Mouse (Mus musculus): Measurements from ENCODE around the gene Gabbr2. TPM values are rescaled to one million over a fixed set of nuclear protein-coding genes. Genes with fewer than 3 reads are reported as not detected.

The Gabbr2 gene
- polyA plus RNA-seq, 1 experiment, result not detected

GRCm38 (mm10) chr4:46823738-46824137, 167.9 kb downstream of the Gabbr2 start:
- TF ChIP-seq FOSL1 (IDR thresholded peaks at IDR 0.05; ENCODE audit: insufficient read depth, low read length, poor library complexity, severe bottlenecking), result no peak

GRCm38 (mm10) chr4:46821709-46822108, 170.0 kb downstream of the Gabbr2 start:
- Histone ChIP-seq H3K36me3 (ENCODE audit: control insufficient read depth, insufficient read depth) (no peaks in the 10 kb centered on the region), H3K79me3 (ENCODE audit: low read depth) (no peaks in the 10 kb centered on the region), H3ac (ENCODE audit: control insufficient read depth, insufficient read length, low read depth) (no peak overlapping the region), H3K4me3 (ENCODE audit: insufficient read depth, poor library complexity, severe bottlenecking) (no peak overlapping the region), H3K27me3 (ENCODE audit: control insufficient read depth, insufficient read depth, insufficient read length) (no peaks in the 10 kb centered on the region), H3K79me2 (ENCODE audit: control insufficient read depth, insufficient read depth) (no peaks in the 10 kb centered on the region)
- TF ChIP-seq CEBPB (IDR thresholded peaks at IDR 0.05; ENCODE audit: low read depth) (no peak), MYOD1 (IDR thresholded peaks at IDR 0.05; ENCODE audit: control insufficient read depth, insufficient read length, low read depth) (no peak), FOSL1 (IDR thresholded peaks at IDR 0.05; ENCODE audit: insufficient read depth, low read length, poor library complexity, severe bottlenecking) (no peak)

More at GRCm38 (mm10) chr4:46823738-46824137, 167.9 kb downstream of the Gabbr2 start:
- H3K4me3 ChIP-seq (ENCODE audit: insufficient read depth, poor library complexity, severe bottlenecking), result no peak overlapping the region
- no peaks in the 10 kb centered on the region for H3K27me3 ChIP-seq (ENCODE audit: control insufficient read depth, insufficient read depth, insufficient read length)
- H3K36me3 ChIP-seq (ENCODE audit: control insufficient read depth, insufficient read depth), result no peaks in the 10 kb centered on the region
- no peak overlapping the region for H3ac ChIP-seq (ENCODE audit: control insufficient read depth, insufficient read length, low read depth)
- H3K79me3 ChIP-seq (ENCODE audit: low read depth), result no peaks in the 10 kb centered on the region
- no peaks in the 10 kb centered on the region for H3K79me2 ChIP-seq (ENCODE audit: control insufficient read depth, insufficient read depth)

GRCm38 (mm10) chr4:46814954-46815353, 176.7 kb downstream of the Gabbr2 start:
- H3K36me3 ChIP-seq (ENCODE audit: control insufficient read depth, insufficient read depth), result no peaks in the 10 kb centered on the region

GRCm38 (mm10) chr4:46814236-46814635, 177.4 kb downstream of the Gabbr2 start:
- no peak for TF ChIP-seq FOSL1 (IDR thresholded peaks at IDR 0.05; ENCODE audit: insufficient read depth, low read length, poor library complexity, severe bottlenecking)
- TF ChIP-seq MYOG (IDR thresholded peaks at IDR 0.05; ENCODE audit: control insufficient read depth, extremely low read depth, insufficient read length), result no peak
- no peak for TF ChIP-seq USF1 (IDR thresholded peaks at IDR 0.05; ENCODE audit: low read depth)
- no peak for TF ChIP-seq CTCF (IDR thresholded peaks at IDR 0.05; ENCODE audit: control insufficient read depth, insufficient read depth, insufficient read length)
- no peak for TF ChIP-seq MAX (IDR thresholded peaks at IDR 0.05)
- no peak for TF ChIP-seq CEBPB (IDR thresholded peaks at IDR 0.05; ENCODE audit: low read depth)
- TF ChIP-seq MYOD1 (IDR thresholded peaks at IDR 0.05; ENCODE audit: control insufficient read depth, insufficient read length, low read depth), result no peak
- no peaks in the 10 kb centered on the region for H3K27me3 ChIP-seq (ENCODE audit: control insufficient read depth, insufficient read depth, insufficient read length)

More at GRCm38 (mm10) chr4:46814954-46815353, 176.7 kb downstream of the Gabbr2 start:
- no peaks in the 10 kb centered on the region for H3K27me3 ChIP-seq (ENCODE audit: control insufficient read depth, insufficient read depth, insufficient read length)
- H3K79me2 ChIP-seq (ENCODE audit: control insufficient read depth, insufficient read depth), result no peaks in the 10 kb centered on the region
- H3ac ChIP-seq (ENCODE audit: control insufficient read depth, insufficient read length, low read depth), result no peak overlapping the region
- H3K4me3 ChIP-seq (ENCODE audit: insufficient read depth, poor library complexity, severe bottlenecking), result no peak overlapping the region
- TF ChIP-seq MYOD1 (IDR thresholded peaks at IDR 0.05; ENCODE audit: control insufficient read depth, insufficient read length, low read depth), result no peak
- TF ChIP-seq USF1 (IDR thresholded peaks at IDR 0.05; ENCODE audit: low read depth), result no peak
- no peak for TF ChIP-seq MYOG (IDR thresholded peaks at IDR 0.05; ENCODE audit: control insufficient read depth, extremely low read depth, insufficient read length)
- no peak for TF ChIP-seq CTCF (IDR thresholded peaks at IDR 0.05; ENCODE audit: control insufficient read depth, insufficient read depth, insufficient read length)
- no peak for TF ChIP-seq MAX (IDR thresholded peaks at IDR 0.05)
- TF ChIP-seq CEBPB (IDR thresholded peaks at IDR 0.05; ENCODE audit: low read depth), result no peak
- TF ChIP-seq FOSL1 (IDR thresholded peaks at IDR 0.05; ENCODE audit: insufficient read depth, low read length, poor library complexity, severe bottlenecking), result no peak
- no peaks in the 10 kb centered on the region for H3K79me3 ChIP-seq (ENCODE audit: low read depth)

GRCm38 (mm10) chr4:46811165-46811564, 180.5 kb downstream of the Gabbr2 start:
- Histone ChIP-seq H3K4me3 (ENCODE audit: insufficient read depth, poor library complexity, severe bottlenecking) (no peak overlapping the region), H3K79me2 (ENCODE audit: control insufficient read depth, insufficient read depth) (no peaks in the 10 kb centered on the region)
- TF ChIP-seq MYOD1 (IDR thresholded peaks at IDR 0.05; ENCODE audit: control insufficient read depth, insufficient read length, low read depth), result no peak
- no peak for TF ChIP-seq USF1 (IDR thresholded peaks at IDR 0.05; ENCODE audit: low read depth)
- TF ChIP-seq FOSL1 (IDR thresholded peaks at IDR 0.05; ENCODE audit: insufficient read depth, low read length, poor library complexity, severe bottlenecking), result no peak
- TF ChIP-seq CTCF (IDR thresholded peaks at IDR 0.05; ENCODE audit: control insufficient read depth, insufficient read depth, insufficient read length), result no peak
- TF ChIP-seq MYOG (IDR thresholded peaks at IDR 0.05; ENCODE audit: control insufficient read depth, extremely low read depth, insufficient read length), result no peak
- TF ChIP-seq CEBPB (IDR thresholded peaks at IDR 0.05; ENCODE audit: low read depth), result no peak
- TF ChIP-seq MAX (IDR thresholded peaks at IDR 0.05), result no peak

More at GRCm38 (mm10) chr4:46814236-46814635, 177.4 kb downstream of the Gabbr2 start:
- Histone ChIP-seq H3ac (ENCODE audit: control insufficient read depth, insufficient read length, low read depth) (no peak overlapping the region), H3K79me3 (ENCODE audit: low read depth) (no peaks in the 10 kb centered on the region), H3K36me3 (ENCODE audit: control insufficient read depth, insufficient read depth) (no peaks in the 10 kb centered on the region), H3K4me3 (ENCODE audit: insufficient read depth, poor library complexity, severe bottlenecking) (no peak overlapping the region), H3K79me2 (ENCODE audit: control insufficient read depth, insufficient read depth) (no peaks in the 10 kb centered on the region)

GRCm38 (mm10) chr4:46806876-46807275, 184.8 kb downstream of the Gabbr2 start:
- no peaks in the 10 kb centered on the region for H3K36me3 ChIP-seq (ENCODE audit: control insufficient read depth, insufficient read depth)
- H3K79me2 ChIP-seq (ENCODE audit: control insufficient read depth, insufficient read depth), result no peaks in the 10 kb centered on the region
- H3K79me3 ChIP-seq (ENCODE audit: low read depth), result no peaks in the 10 kb centered on the region
- H3ac ChIP-seq (ENCODE audit: control insufficient read depth, insufficient read length, low read depth), result no peak overlapping the region
- H3K4me3 ChIP-seq (ENCODE audit: insufficient read depth, poor library complexity, severe bottlenecking), result no peak overlapping the region
- no peak for TF ChIP-seq CEBPB (IDR thresholded peaks at IDR 0.05; ENCODE audit: low read depth)
- no peak for TF ChIP-seq FOSL1 (IDR thresholded peaks at IDR 0.05; ENCODE audit: insufficient read depth, low read length, poor library complexity, severe bottlenecking)
- TF ChIP-seq MYOG (IDR thresholded peaks at IDR 0.05; ENCODE audit: control insufficient read depth, extremely low read depth, insufficient read length), result no peak
- TF ChIP-seq MAX (IDR thresholded peaks at IDR 0.05), result no peak
- TF ChIP-seq USF1 (IDR thresholded peaks at IDR 0.05; ENCODE audit: low read depth), result no peak
- TF ChIP-seq CTCF (IDR thresholded peaks at IDR 0.05; ENCODE audit: control insufficient read depth, insufficient read depth, insufficient read length), result no peak
- no peak for TF ChIP-seq MYOD1 (IDR thresholded peaks at IDR 0.05; ENCODE audit: control insufficient read depth, insufficient read length, low read depth)
- H3K27me3 ChIP-seq (ENCODE audit: control insufficient read depth, insufficient read depth, insufficient read length), result no peaks in the 10 kb centered on the region

More at GRCm38 (mm10) chr4:46811165-46811564, 180.5 kb downstream of the Gabbr2 start:
- Histone ChIP-seq H3K27me3 (ENCODE audit: control insufficient read depth, insufficient read depth, insufficient read length) (no peaks in the 10 kb centered on the region), H3K36me3 (ENCODE audit: control insufficient read depth, insufficient read depth) (no peaks in the 10 kb centered on the region), H3ac (ENCODE audit: control insufficient read depth, insufficient read length, low read depth) (no peak overlapping the region), H3K79me3 (ENCODE audit: low read depth) (no peaks in the 10 kb centered on the region)

Data from C2C12 (cell line).